Mouse (Mus musculus): Measurements from ENCODE around the gene Unc5c. TPM values are rescaled to one million over a fixed set of nuclear protein-coding genes. Genes with fewer than 3 reads are reported as not detected.

The Unc5c gene
- 10.3 and 11.9 TPM in 2 replicates for polyA plus RNA-seq (2016; fragmentation: Nextera tagmentation; extraction: Ambion mirVana)

- peak within 1 kb of the TSS; percentile 86 for H3K4me3 ChIP-seq
- no peaks in the 10 kb centered on the region for H3K9me3 ChIP-seq
- H3K36me3 ChIP-seq (replicated peaks): no peaks in the 10 kb centered on the region
- DNase-seq (ENCODE audit: low spot score): peak; percentile 86
- peaks cover 27% of the 10 kb centered on the region for H3K4me1 ChIP-seq
- WGBS: under 1% methylated on average over 60 of the region's 61 CpGs
- peak within 1 kb of the TSS; percentile 91 for H3K27ac ChIP-seq (replicated peaks)
- peaks cover 58% of the 10 kb centered on the region for H3K27me3 ChIP-seq (replicated peaks; ENCODE audit: low read depth, poor library complexity, severe bottlenecking)
Observed at GRCm38 (mm10) chr3:141465104-141465705, at the start of gene Unc5c. Gene Unc5c, plus strand, starts transcription at chr3:141465216.

GRCm38 (mm10) chr3:141457475-141457874 lies 7.5 kb upstream of the Unc5c start:
- Histone ChIP-seq H3K4me1 (no peaks in the 10 kb centered on the region), H3K36me3 (replicated peaks) (no peaks in the 10 kb centered on the region), H3K4me3 (no peak overlapping the region), H3K9me3 (no peaks in the 10 kb centered on the region), H3K27me3 (replicated peaks; ENCODE audit: low read depth, poor library complexity, severe bottlenecking) (peaks cover 9% of the 10 kb centered on the region), H3K27ac (replicated peaks) (no peak overlapping the region)
- DNase-seq (ENCODE audit: low spot score): no peak
- 88% methylated on average over 2 of the region's 2 CpGs for WGBS

GRCm38 (mm10) chr3:141462482-141462881 lies 2.5 kb upstream of the Unc5c start:
- no peaks in the 10 kb centered on the region for H3K36me3 ChIP-seq (replicated peaks)
- H3K27me3 ChIP-seq (replicated peaks; ENCODE audit: low read depth, poor library complexity, severe bottlenecking): peaks cover 48% of the 10 kb centered on the region
- peaks cover 15% of the 10 kb centered on the region for H3K4me1 ChIP-seq
- DNase-seq (ENCODE audit: low spot score): no peak
- no peak overlapping the region for H3K4me3 ChIP-seq
- H3K9me3 ChIP-seq: no peaks in the 10 kb centered on the region
- 68% methylated on average over 7 of the region's 7 CpGs for WGBS
- no peak overlapping the region for H3K27ac ChIP-seq (replicated peaks)

GRCm38 (mm10) chr3:141464691-141465103 lies 319 bp upstream of the Unc5c start:
- WGBS: under 1% methylated on average over 26 of the region's 26 CpGs
- Histone ChIP-seq H3K27ac (replicated peaks) (peak overlapping the region; percentile 91), H3K4me1 (peaks cover 27% of the 10 kb centered on the region), H3K9me3 (no peaks in the 10 kb centered on the region), H3K36me3 (replicated peaks) (no peaks in the 10 kb centered on the region), H3K27me3 (replicated peaks; ENCODE audit: low read depth, poor library complexity, severe bottlenecking) (peaks cover 58% of the 10 kb centered on the region), H3K4me3 (peak overlapping the region; percentile 86)
- peak; percentile 83 for DNase-seq (ENCODE audit: low spot score)

- WGBS: under 1% methylated on average over 20 of the region's 20 CpGs
Observed at GRCm38 (mm10) chr3:141466061-141466460, 1.0 kb downstream of the Unc5c start.

GRCm38 (mm10) chr3:141466727-141467335 lies 1.8 kb downstream of the Unc5c start:
- no peaks in the 10 kb centered on the region for H3K9me3 ChIP-seq
- H3K4me1 ChIP-seq: peaks cover 29% of the 10 kb centered on the region
- DNase-seq (ENCODE audit: low spot score): peak; percentile 28
- peak overlapping the region; percentile 78 for H3K27ac ChIP-seq (replicated peaks)
- peak overlapping the region; percentile 86 for H3K4me3 ChIP-seq
- H3K36me3 ChIP-seq (replicated peaks): no peaks in the 10 kb centered on the region
- H3K27me3 ChIP-seq (replicated peaks; ENCODE audit: low read depth, poor library complexity, severe bottlenecking): peaks cover 56% of the 10 kb centered on the region
- WGBS: 8% methylated on average over 3 of the region's 3 CpGs

More at GRCm38 (mm10) chr3:141466061-141466460, 1.0 kb downstream of the Unc5c start:
- Histone ChIP-seq H3K4me3 (peak overlapping the region; percentile 86), H3K9me3 (no peaks in the 10 kb centered on the region), H3K4me1 (peaks cover 29% of the 10 kb centered on the region), H3K36me3 (replicated peaks) (no peaks in the 10 kb centered on the region), H3K27me3 (replicated peaks; ENCODE audit: low read depth, poor library complexity, severe bottlenecking) (peaks cover 58% of the 10 kb centered on the region), H3K27ac (replicated peaks) (peak overlapping the region; percentile 91)
- DNase-seq (ENCODE audit: low spot score): peak; percentile 59

GRCm38 (mm10) chr3:141469338-141469737 lies 4.3 kb downstream of the Unc5c start:
- Histone ChIP-seq H3K4me3 (no peak overlapping the region), H3K27me3 (replicated peaks; ENCODE audit: low read depth, poor library complexity, severe bottlenecking) (peaks cover 33% of the 10 kb centered on the region), H3K9me3 (no peaks in the 10 kb centered on the region), H3K27ac (replicated peaks) (no peak overlapping the region), H3K4me1 (peaks cover 29% of the 10 kb centered on the region), H3K36me3 (replicated peaks) (no peaks in the 10 kb centered on the region)
- DNase-seq (ENCODE audit: low spot score): no peak
- 69% methylated on average over 2 of the region's 2 CpGs for WGBS

GRCm38 (mm10) chr3:141473205-141473604 lies 8.2 kb downstream of the Unc5c start:
- WGBS: 73% methylated on average over 5 of the region's 5 CpGs

GRCm38 (mm10) chr3:141475389-141475788 lies 10.4 kb downstream of the Unc5c start:
- Histone ChIP-seq H3K36me3 (replicated peaks) (no peaks in the 10 kb centered on the region), H3K27me3 (replicated peaks; ENCODE audit: low read depth, poor library complexity, severe bottlenecking) (no peaks in the 10 kb centered on the region), H3K9me3 (no peaks in the 10 kb centered on the region), H3K4me1 (peaks cover 20% of the 10 kb centered on the region), H3K4me3 (no peak overlapping the region), H3K27ac (replicated peaks) (no peak overlapping the region)
- WGBS: 89% methylated on average over 5 of the region's 5 CpGs
- DNase-seq (ENCODE audit: low spot score): no peak

More at GRCm38 (mm10) chr3:141473205-141473604, 8.2 kb downstream of the Unc5c start:
- Histone ChIP-seq H3K27me3 (replicated peaks; ENCODE audit: low read depth, poor library complexity, severe bottlenecking) (peaks cover 3% of the 10 kb centered on the region; the same call in 1 of the 2 replicates), H3K9me3 (no peaks in the 10 kb centered on the region), H3K36me3 (replicated peaks) (no peaks in the 10 kb centered on the region), H3K4me3 (no peak overlapping the region), H3K27ac (replicated peaks) (no peak overlapping the region), H3K4me1 (peaks cover 26% of the 10 kb centered on the region)
- DNase-seq (ENCODE audit: low spot score): no peak

- H3K27ac ChIP-seq (replicated peaks): peak overlapping the region; percentile 6; the same call in 1 of the 2 replicates
- no peak for DNase-seq (ENCODE audit: low spot score)
- peaks cover 20% of the 10 kb centered on the region for H3K4me1 ChIP-seq
- no peaks in the 10 kb centered on the region for H3K36me3 ChIP-seq (replicated peaks)
- H3K4me3 ChIP-seq: no peak overlapping the region
- H3K9me3 ChIP-seq: no peaks in the 10 kb centered on the region
- H3K27me3 ChIP-seq (replicated peaks; ENCODE audit: low read depth, poor library complexity, severe bottlenecking): no peaks in the 10 kb centered on the region
- 40% methylated on average over 6 of the region's 6 CpGs for WGBS
Observed at GRCm38 (mm10) chr3:141475919-141476318, 10.9 kb downstream of the Unc5c start.

GRCm38 (mm10) chr3:141476670-141477069 lies 11.7 kb downstream of the Unc5c start:
- WGBS: 41% methylated on average over 3 of the region's 3 CpGs

GRCm38 (mm10) chr3:141482465-141482864 lies 17.4 kb downstream of the Unc5c start:
- 53% methylated on average over 4 of the region's 4 CpGs for WGBS
- Histone ChIP-seq H3K4me3 (no peak overlapping the region), H3K27ac (replicated peaks) (no peak overlapping the region), H3K27me3 (replicated peaks; ENCODE audit: low read depth, poor library complexity, severe bottlenecking) (no peaks in the 10 kb centered on the region), H3K36me3 (replicated peaks) (no peaks in the 10 kb centered on the region), H3K4me1 (peaks cover 6% of the 10 kb centered on the region), H3K9me3 (no peaks in the 10 kb centered on the region)
- DNase-seq (ENCODE audit: low spot score): no peak

More at GRCm38 (mm10) chr3:141476670-141477069, 11.7 kb downstream of the Unc5c start:
- Histone ChIP-seq H3K27me3 (replicated peaks; ENCODE audit: low read depth, poor library complexity, severe bottlenecking) (no peaks in the 10 kb centered on the region), H3K36me3 (replicated peaks) (no peaks in the 10 kb centered on the region), H3K4me3 (no peak overlapping the region), H3K4me1 (peaks cover 20% of the 10 kb centered on the region), H3K9me3 (no peaks in the 10 kb centered on the region), H3K27ac (replicated peaks) (0 out of 2 replicates have a peak overlapping the region, but pooled peaks have one; percentile 6)
- DNase-seq (ENCODE audit: low spot score): peak; percentile 54

Data from embryonic facial prominence, embryonic 10.5 days (tissue).